Mouse (Mus musculus): ENCODE data around the gene Slc25a41. TPM values are rescaled to one million over a fixed set of nuclear protein-coding genes. Genes with fewer than 3 reads are reported as not detected.

The Slc25a41 gene
- total RNA-seq, 2 experiments from 2014 or later = not detected

DNA sequence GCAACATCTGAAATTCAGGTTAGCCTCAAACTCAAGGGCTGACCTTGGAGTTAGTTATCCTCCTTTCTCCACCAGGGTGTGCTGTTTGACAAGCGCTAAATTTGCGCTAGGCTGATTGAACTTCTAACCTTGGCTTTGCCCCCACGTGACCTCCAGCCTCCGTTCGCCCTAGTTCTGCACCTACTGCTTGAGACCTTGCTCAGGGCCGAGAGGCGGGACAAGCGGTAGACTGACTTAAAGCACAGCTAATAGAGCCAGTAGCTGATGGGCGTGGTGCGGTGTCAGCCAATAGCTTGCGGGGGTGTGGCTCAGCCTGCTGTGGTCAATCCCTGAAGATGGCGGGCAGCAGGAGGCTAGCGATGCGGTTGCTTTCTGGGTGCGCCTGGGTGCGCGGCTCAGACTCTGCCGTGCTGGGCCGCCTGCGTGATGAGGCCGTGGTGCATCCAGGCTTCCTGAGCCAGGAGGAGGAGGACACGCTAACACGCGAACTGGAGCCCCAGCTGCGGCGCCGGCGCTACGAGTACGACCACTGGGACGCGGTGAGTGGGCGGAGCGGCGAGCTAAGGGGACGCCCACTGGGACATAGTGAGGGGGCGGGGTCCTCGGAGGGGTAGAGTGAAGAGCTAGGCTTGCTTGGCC lies 44.3 kb downstream of the Slc25a41 start, which contains the start of gene Alkbh7:
Alkbh7 (plus strand) TSS at position 311 of the 639 bp plus-strand sequence.
- peak; percentile 95 for ATAC-seq (replicated peaks; ENCODE audit: low FRiP score, poor library complexity, severe bottlenecking)

DNA sequence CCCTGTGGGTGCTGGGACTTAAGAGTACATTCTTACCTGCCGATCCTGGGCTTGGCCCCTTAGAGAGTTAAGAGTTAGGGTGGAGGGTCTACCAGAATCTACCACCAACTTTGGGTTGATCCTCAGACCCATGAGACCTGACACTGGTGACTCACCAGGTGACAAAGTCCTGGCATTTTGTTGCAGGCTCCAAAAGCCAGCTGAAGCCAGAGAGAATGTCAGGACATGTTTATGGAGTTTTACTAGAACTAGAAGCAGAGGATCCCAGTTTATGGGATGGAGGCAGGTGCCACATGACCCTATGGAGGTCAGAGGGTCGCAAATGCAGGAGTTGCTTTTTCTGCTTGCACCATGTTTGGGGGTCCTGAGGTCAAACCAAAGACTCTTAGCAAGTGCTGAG lies 44.9 kb downstream of the Slc25a41 start:
- ATAC-seq (replicated peaks; ENCODE audit: low FRiP score, poor library complexity, severe bottlenecking) = no peak

DNA sequence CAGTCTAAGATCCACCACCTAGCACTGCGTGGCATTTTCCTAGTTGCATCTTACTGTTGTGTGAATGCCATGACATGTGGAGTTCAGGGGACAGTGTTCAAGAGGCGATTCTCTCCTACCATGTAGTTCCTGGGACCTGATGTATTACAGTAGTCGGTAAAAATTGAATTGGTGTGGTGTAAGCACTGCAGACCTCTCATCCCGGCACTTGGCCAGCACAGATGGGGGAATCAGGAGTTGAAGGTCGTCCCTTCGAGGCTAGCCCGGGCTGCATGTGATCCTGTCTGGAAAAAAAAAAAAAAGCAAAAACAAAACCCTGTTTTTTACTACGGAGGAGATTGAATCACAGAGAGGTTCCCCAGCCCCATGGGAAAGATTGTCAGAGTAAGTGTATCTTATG lies 46.4 kb downstream of the Slc25a41 start:
- ATAC-seq (replicated peaks; ENCODE audit: low FRiP score, poor library complexity, severe bottlenecking) = no peak

DNA sequence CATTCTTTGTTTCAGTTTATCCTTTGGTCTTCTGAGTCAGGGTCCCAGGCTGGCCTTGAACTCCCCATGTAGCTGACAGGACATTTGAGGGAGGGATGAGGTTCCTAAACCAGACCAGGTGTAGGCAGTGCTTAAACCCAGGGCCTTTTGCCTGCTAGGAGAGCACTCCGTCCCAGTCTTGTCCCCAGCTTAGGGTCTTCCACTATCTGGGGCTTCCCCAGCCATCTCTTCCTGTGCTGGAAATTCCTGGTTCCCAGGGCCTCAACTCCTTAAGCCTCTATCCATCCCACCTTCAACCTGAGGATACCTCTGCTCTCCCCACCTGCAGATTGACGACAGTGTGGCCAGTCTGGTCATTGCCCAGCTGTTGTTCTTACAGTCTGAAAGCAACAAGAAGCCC lies 50.5 kb downstream of the Slc25a41 start:
- ATAC-seq (replicated peaks; ENCODE audit: low FRiP score, poor library complexity, severe bottlenecking) = no peak

DNA sequence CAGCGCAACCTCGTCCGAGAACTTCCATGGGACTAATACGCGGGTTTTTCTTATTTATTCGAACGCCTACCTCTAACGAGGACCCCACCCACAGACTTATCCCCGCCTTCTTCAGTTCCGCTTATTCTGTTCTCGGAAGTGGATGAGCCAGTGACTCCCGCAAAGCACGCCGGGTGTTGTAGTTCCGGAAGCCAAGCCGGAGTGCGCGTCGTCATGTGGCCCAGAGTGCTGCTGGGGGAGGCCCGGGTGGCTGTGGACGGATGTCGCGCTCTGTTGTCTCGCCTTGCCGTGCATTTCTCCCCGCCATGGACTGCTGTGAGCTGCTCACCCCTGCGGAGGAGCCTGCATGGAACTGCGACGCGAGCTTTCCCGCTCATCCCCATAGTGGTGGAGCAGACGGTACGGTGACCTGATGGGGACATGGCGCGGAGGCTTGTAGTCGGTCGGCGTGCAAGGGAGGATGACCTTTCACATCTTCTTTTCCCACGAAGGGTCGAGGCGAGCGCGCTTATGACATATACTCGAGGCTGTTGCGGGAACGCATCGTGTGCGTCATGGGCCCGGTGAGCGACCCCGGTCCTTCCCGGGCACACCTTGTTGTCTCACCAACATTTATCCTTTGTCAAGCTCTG lies 51.2 kb downstream of the Slc25a41 start, which contains the start of gene Clpp:
Clpp (plus strand) TSS at position 191 of the 632 bp plus-strand sequence.
- ATAC-seq (replicated peaks; ENCODE audit: low FRiP score, poor library complexity, severe bottlenecking) = peak; percentile 97

DNA sequence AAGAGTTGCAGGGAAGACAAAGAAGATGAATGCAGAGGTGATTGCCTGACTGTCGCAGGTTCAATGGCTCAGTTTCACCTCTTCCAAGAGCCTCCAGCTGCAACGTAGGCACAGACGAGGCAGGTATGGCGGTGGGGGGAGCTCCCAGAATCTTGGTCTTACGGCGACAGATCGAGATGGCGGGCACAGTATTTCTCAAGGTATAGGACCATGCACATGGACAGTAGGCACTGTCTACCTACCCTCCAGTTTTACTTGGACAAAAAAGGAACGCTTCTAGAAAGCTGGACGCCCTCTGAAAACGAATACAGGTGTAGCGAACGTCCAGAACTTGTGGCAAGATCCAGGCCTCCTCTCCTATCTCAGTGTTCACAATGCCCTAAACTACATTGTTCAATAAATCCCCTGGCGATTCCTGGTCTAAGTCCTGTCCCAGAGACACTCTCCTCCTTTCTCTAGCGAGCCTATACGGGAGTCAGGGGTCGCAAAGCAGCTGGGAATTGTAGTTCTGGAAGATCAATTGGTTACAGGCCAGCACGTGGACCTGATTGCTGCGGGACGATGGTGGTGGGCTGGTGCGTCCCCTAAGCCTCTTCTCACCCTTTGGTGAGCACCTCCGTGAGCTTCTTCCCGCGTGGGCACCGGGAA lies 51.9 kb downstream of the Slc25a41 start:
- ATAC-seq (replicated peaks; ENCODE audit: low FRiP score, poor library complexity, severe bottlenecking) = peak; percentile 74

DNA sequence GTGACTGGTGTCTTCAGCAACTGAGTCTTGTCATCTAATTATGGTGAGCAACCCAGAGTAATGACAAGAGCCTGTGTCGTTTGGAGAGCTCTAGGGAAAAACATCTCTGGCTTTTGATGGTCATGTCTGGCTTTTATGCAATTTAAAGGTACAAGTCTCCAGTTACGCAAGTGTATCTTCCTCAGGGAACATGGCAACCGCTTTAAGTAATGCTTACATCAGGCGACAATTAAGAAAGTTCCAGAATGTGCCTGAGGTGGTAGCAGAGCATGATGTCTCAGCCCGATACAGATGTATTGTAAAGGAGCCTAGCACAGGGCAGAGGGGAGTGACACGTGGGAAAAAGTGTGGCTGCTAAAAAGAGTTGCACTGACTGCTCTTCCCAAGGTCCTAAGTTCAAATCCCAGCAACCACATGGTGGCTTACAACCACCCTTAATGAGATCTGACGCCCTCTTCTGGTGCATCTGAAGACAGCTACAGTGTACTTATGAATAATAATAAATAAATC lies 52.5 kb downstream of the Slc25a41 start:
- ATAC-seq (replicated peaks; ENCODE audit: low FRiP score, poor library complexity, severe bottlenecking) = no peak

DNA sequence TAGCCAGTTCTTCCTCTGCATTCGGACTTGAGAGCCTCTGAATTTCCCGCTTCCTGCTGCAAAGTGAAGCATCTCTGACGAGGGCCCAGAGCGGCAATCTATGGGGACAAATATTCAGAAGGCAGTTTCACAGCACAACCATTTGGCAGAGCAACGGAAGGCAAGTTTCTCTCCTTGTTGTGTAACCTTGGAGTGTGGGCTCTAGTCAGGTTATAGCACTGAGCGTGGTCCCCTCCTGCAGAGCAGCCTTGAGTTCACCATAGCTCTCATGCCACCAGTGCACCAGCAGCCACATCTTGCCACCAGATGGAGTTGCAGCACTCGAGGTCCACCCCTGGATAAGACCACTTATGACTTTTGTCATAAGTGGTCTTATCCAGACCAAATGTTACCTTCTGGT lies 53.0 kb downstream of the Slc25a41 start:
- no peak for ATAC-seq (replicated peaks; ENCODE audit: low FRiP score, poor library complexity, severe bottlenecking)

DNA sequence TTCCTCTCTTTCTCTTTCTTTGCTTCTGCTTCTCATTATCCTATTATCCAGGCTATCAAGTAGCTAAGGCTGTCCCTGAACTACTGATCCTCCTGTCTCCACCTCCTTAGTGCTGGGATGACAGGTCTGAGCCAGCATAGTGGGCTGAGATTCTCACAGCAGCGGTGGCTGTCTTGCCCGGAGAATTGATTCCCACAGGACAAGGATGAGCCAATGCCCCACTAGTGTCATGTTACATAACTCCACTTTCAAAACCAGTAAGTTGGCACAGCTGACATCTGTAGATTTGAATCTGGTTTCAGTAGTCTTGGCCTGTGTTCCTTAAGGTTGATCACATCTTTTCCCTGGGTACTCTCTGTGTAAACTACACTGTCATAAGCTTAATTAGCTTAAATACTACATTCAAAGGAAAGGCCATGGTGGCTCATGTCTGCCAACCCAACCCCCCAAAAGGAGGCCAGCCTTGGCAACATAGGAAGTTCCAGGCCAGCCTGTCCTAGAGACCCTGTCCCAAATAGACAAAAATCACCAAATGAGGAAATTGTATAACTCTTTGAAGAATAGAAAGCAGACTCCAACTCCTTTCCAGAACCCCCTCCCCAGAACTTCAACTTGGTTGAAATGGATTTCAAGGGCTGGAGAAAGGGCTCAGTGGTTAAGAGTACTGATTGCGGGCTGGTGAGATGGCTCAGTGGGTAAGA lies 55.2 kb downstream of the Slc25a41 start:
- no peak for ATAC-seq (replicated peaks; ENCODE audit: low FRiP score, poor library complexity, severe bottlenecking)

DNA sequence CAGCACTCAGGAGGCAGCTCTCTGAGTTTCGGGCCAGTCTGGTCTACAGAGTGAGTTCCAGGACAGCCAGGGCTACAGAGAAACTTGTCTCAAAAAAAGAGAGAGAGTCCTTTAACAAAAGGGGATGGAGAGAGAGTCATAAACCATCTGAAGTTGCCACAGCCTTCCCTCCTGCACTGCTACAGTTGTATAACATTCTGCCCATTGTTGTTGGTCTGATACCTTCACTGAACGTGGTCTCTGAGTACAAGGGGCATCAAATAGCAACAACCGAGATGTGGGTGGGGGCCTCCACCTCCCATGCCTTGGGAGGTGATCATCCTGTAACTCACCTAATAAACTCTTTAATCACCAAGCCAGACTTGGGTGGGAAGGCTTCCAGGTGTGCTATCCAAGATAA lies 55.8 kb downstream of the Slc25a41 start:
- no peak for ATAC-seq (replicated peaks; ENCODE audit: low FRiP score, poor library complexity, severe bottlenecking)

DNA sequence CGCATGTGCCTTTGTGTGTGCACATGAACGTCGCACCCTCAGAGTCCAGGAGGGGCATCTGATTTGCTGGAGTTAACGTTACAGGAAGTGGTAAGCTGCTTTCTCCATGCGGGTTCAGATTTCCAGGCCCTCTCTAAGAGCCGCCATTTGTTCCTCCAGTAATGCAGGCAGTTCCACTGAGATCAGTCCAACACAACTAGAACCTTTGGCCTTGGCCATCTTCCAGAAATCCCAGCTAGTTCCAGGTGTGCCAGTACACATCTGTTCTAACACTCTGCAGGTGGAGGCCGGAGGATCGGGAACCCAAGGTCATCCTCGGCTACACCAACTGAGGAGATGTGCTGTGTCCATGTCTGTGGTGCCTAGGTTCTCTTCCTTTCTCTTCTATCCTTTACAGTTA lies 56.6 kb downstream of the Slc25a41 start:
- ATAC-seq (replicated peaks; ENCODE audit: low FRiP score, poor library complexity, severe bottlenecking) = no peak

Other genes with a start within 250 kb of the Slc25a41 start
- gene Rfx2, start 210.6 kb downstream of the Slc25a41 start, total RNA-seq (2015; ENCODE audit: low replicate concordance) = 21.5 and 25.7 TPM in 2 replicates
- gene Rfx2, start 210.6 kb downstream of the Slc25a41 start, total RNA-seq (2017; ENCODE audit: low replicate concordance) = 26.1 and 39.6 TPM in 2 replicates
- gene Acsbg2, start 167.2 kb downstream of the Slc25a41 start, total RNA-seq (2015; ENCODE audit: low replicate concordance) = not detected in 2 replicates
- not detected in 2 replicates for gene Acsbg2, start 167.2 kb downstream of the Slc25a41 start, total RNA-seq (2017; ENCODE audit: low replicate concordance)
- not detected in 2 replicates for gene 1700061G19Rik, start 166.2 kb downstream of the Slc25a41 start, total RNA-seq (2015; ENCODE audit: low replicate concordance)
- gene 1700061G19Rik, start 166.2 kb downstream of the Slc25a41 start, total RNA-seq (2017; ENCODE audit: low replicate concordance) = not detected in 2 replicates
- gene Mllt1, start 106.2 kb downstream of the Slc25a41 start, total RNA-seq (2015; ENCODE audit: low replicate concordance) = 2.1 and 4.4 TPM in 2 replicates
- 1.3 and 3.5 TPM in 2 replicates for gene Mllt1, start 106.2 kb downstream of the Slc25a41 start, total RNA-seq (2017; ENCODE audit: low replicate concordance)
- gene Acer1, start 59.5 kb downstream of the Slc25a41 start, total RNA-seq (2015; ENCODE audit: low replicate concordance) = not detected in 2 replicates
- gene Acer1, start 59.5 kb downstream of the Slc25a41 start, total RNA-seq (2017; ENCODE audit: low replicate concordance) = not detected in 2 replicates
- 4.6 and 13.8 TPM in 2 replicates for gene Clpp, start 51.3 kb downstream of the Slc25a41 start, total RNA-seq (2015; ENCODE audit: low replicate concordance)
- 6.6 and 9.6 TPM in 2 replicates for gene Clpp, start 51.3 kb downstream of the Slc25a41 start, total RNA-seq (2017; ENCODE audit: low replicate concordance)
- not detected in 2 replicates for gene Alkbh7, start 44.3 kb downstream of the Slc25a41 start, total RNA-seq (2015; ENCODE audit: low replicate concordance)
- gene Alkbh7, start 44.3 kb downstream of the Slc25a41 start, total RNA-seq (2017; ENCODE audit: low replicate concordance) = 2.5 and 8.9 TPM in 2 replicates
- gene Pspn, start 41.6 kb downstream of the Slc25a41 start, total RNA-seq (2015; ENCODE audit: low replicate concordance) = not detected in 2 replicates
- 1.5 TPM in 1 of 2 replicates, not detected in the other for gene Pspn, start 41.6 kb downstream of the Slc25a41 start, total RNA-seq (2017; ENCODE audit: low replicate concordance)
- 18.3 and 33.9 TPM in 2 replicates for gene Gtf2f1, start 30.4 kb downstream of the Slc25a41 start, total RNA-seq (2015; ENCODE audit: low replicate concordance)
- 34.3 and 59.5 TPM in 2 replicates for gene Gtf2f1, start 30.4 kb downstream of the Slc25a41 start, total RNA-seq (2017; ENCODE audit: low replicate concordance)
- not detected in 2 replicates for gene Gm17949, start 30.2 kb downstream of the Slc25a41 start, total RNA-seq (2015; ENCODE audit: low replicate concordance)
- not detected in 2 replicates for gene Gm17949, start 30.2 kb downstream of the Slc25a41 start, total RNA-seq (2017; ENCODE audit: low replicate concordance)
- gene Khsrp, start 10.1 kb downstream of the Slc25a41 start, total RNA-seq (2015; ENCODE audit: low replicate concordance) = 32.9 and 37.6 TPM in 2 replicates
- 29.8 and 34.2 TPM in 2 replicates for gene Khsrp, start 10.1 kb downstream of the Slc25a41 start, total RNA-seq (2017; ENCODE audit: low replicate concordance)
- not detected in 2 replicates for gene Crb3, start 17.5 kb upstream of the Slc25a41 start, total RNA-seq (2015; ENCODE audit: low replicate concordance)
- not detected in 2 replicates for gene Crb3, start 17.5 kb upstream of the Slc25a41 start, total RNA-seq (2017; ENCODE audit: low replicate concordance)
- gene Slc25a23, start 18.2 kb upstream of the Slc25a41 start, total RNA-seq (2015; ENCODE audit: low replicate concordance) = 2.9 and 3.3 TPM in 2 replicates
- 1.2 and 4.7 TPM in 2 replicates for gene Slc25a23, start 18.2 kb upstream of the Slc25a41 start, total RNA-seq (2017; ENCODE audit: low replicate concordance)
- 16.7 and 25.0 TPM in 2 replicates for gene Dennd1c, start 36.9 kb upstream of the Slc25a41 start, total RNA-seq (2015; ENCODE audit: low replicate concordance)
- 2.4 and 7.2 TPM in 2 replicates for gene Dennd1c, start 36.9 kb upstream of the Slc25a41 start, total RNA-seq (2017; ENCODE audit: low replicate concordance)
- not detected in 2 replicates for gene Tubb4a, start 46.1 kb upstream of the Slc25a41 start, total RNA-seq (2015; ENCODE audit: low replicate concordance)
- 0.14 TPM in 1 of 2 replicates, not detected in the other for gene Tubb4a, start 46.1 kb upstream of the Slc25a41 start, total RNA-seq (2017; ENCODE audit: low replicate concordance)
- gene Tnfsf9, start 63.7 kb upstream of the Slc25a41 start, total RNA-seq (2015; ENCODE audit: low replicate concordance) = not detected in 2 replicates
- not detected in 2 replicates for gene Tnfsf9, start 63.7 kb upstream of the Slc25a41 start, total RNA-seq (2017; ENCODE audit: low replicate concordance)
- not detected in 2 replicates for gene Cd70, start 108.1 kb upstream of the Slc25a41 start, total RNA-seq (2015; ENCODE audit: low replicate concordance)
- gene Cd70, start 108.1 kb upstream of the Slc25a41 start, total RNA-seq (2017; ENCODE audit: low replicate concordance) = not detected in 2 replicates
- 1.5 TPM in 1 of 2 replicates, not detected in the other for gene Tnfsf14, start 152.5 kb upstream of the Slc25a41 start, total RNA-seq (2015; ENCODE audit: low replicate concordance)
- 1.5 and 2.0 TPM in 2 replicates for gene Tnfsf14, start 152.5 kb upstream of the Slc25a41 start, total RNA-seq (2017; ENCODE audit: low replicate concordance)
- 214 and 227 TPM in 2 replicates for gene C3, start 186.5 kb upstream of the Slc25a41 start, total RNA-seq (2015; ENCODE audit: low replicate concordance)
- 74.9 and 158 TPM in 2 replicates for gene C3, start 186.5 kb upstream of the Slc25a41 start, total RNA-seq (2017; ENCODE audit: low replicate concordance)
- gene Gpr108, start 206.8 kb upstream of the Slc25a41 start, total RNA-seq (2015; ENCODE audit: low replicate concordance) = 9.2 and 17.5 TPM in 2 replicates
- gene Gpr108, start 206.8 kb upstream of the Slc25a41 start, total RNA-seq (2017; ENCODE audit: low replicate concordance) = 5.2 and 6.3 TPM in 2 replicates
- 0.42 and 3.1 TPM in 2 replicates for gene Trip10, start 207.8 kb upstream of the Slc25a41 start, total RNA-seq (2015; ENCODE audit: low replicate concordance)
- gene Trip10, start 207.8 kb upstream of the Slc25a41 start, total RNA-seq (2017; ENCODE audit: low replicate concordance) = 1.8 and 5.5 TPM in 2 replicates
- gene Vav1, start 237.4 kb upstream of the Slc25a41 start, total RNA-seq (2015; ENCODE audit: low replicate concordance) = 22.9 and 30.5 TPM in 2 replicates
- 38.3 and 38.8 TPM in 2 replicates for gene Vav1, start 237.4 kb upstream of the Slc25a41 start, total RNA-seq (2017; ENCODE audit: low replicate concordance)

All from erythroblast, adult 5-6 weeks (primary cell).